Mouse (Mus musculus) spleen, adult 2 months (tissue): ENCODE data around the gene Gba2. TPM values are rescaled to one million over a fixed set of nuclear protein-coding genes. Genes with fewer than 3 reads are reported as not detected.

Experiments
- DNase-seq, 2 experiments: peaks; one replicate each; pipeline versions ENCODE4 v3.0.0 to v3.0.0-alpha.2; 2012 to 2021; ENCODE audit warnings: low spot score in 2 of 2, low read depth in 1 of 2
- H3K27ac ChIP-seq: fragments of 200-500 bp; 2 replicates; pipeline ENCODE4 v1.5.1; 2012; ENCODE audit warnings: low read length, inconsistent platforms; ENCODE audit not compliant: insufficient read depth
- H3K27me3 ChIP-seq: fragments of 200-500 bp; 2 replicates; pipeline ENCODE4 v1.6.1; 2012; ENCODE audit warnings: mild to moderate bottlenecking, moderate library complexity, low read length, inconsistent platforms; ENCODE audit not compliant: control insufficient read depth, insufficient read depth
- H3K36me3 ChIP-seq: fragments of 200-500 bp; 2 replicates; pipeline ENCODE4 v1.6.1; 2012; ENCODE audit warnings: mild to moderate bottlenecking, low read length, inconsistent platforms; ENCODE audit not compliant: control insufficient read depth, insufficient read depth
- H3K4me1 ChIP-seq: fragments of 200-500 bp; 2 replicates; pipeline ENCODE4 v1.6.1; 2011; ENCODE audit warnings: inconsistent platforms; ENCODE audit not compliant: control insufficient read depth, insufficient read depth, insufficient read length
- H3K4me3 ChIP-seq: fragments of 200-500 bp; 2 replicates; pipeline ENCODE4 v1.5.1; 2011; ENCODE audit warnings: mild to moderate bottlenecking, inconsistent platforms; ENCODE audit not compliant: insufficient read depth, insufficient read length; ENCODE audit errors: extremely low read depth
- CTCF ChIP-seq: fragments of 200-500 bp; IDR thresholded peaks from 2 replicates; pipeline ENCODE4 v1.5.1; 2011; ENCODE audit warnings: mild to moderate bottlenecking, inconsistent platforms; ENCODE audit not compliant: insufficient read depth, insufficient read length, insufficient replicate concordance; ENCODE audit errors: extremely low read depth
- POLR2A ChIP-seq: fragments of 200-500 bp; IDR thresholded peaks from 2 replicates; pipeline ENCODE4 v1.6.1; 2011; ENCODE audit warnings: low read depth, low read length, inconsistent platforms
- WGBS: fragments of 180-500 bp; shearing (Covaris S2); methylation state at CpG from one replicate; pipeline ENCODE4 v1.1.7; 2018; 5-methylcytosine and 5-hydroxymethylcytosine counted together
- polyA plus RNA-seq: library from polyadenylated mRNA; depleted of rRNA; stranded (reverse); fragments of >200 nt; gene quantifications from 2 replicates; pipeline ENCODE4 v1.2.3, GENCODE M21; 2012

The Gba2 gene
- polyA plus RNA-seq, 1 experiment: 28.8 TPM

DNA sequence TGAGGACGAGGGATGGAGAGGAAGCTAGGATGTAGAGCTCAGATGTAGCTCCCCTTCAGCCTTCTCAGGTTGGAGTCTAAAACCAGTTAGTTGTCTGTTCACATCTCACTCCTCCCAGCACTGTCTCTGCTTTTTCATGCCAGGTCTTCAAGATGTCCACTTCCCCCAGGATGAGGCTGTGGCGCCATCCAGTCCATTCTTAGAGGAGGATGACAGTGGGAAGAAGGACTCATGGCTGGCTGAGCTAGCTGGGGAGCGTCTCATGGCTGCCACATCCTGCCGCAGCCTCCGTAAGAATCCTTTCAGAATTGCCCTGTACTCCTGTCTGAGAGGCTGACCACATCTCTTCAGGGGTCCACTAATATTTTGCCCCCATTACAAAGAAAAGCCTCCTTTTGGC is 2.0 kb upstream of the Gba2 start:
- no peak for DNase-seq
- Histone ChIP-seq H3K36me3 (peaks cover 25% of the 10 kb centered on the region), H3K27ac (no peak overlapping the region), H3K27me3 (no peaks in the 10 kb centered on the region), H3K4me3 (no peak overlapping the region), H3K4me1 (peaks cover 10% of the 10 kb centered on the region; the same call in 1 of the 2 replicates)
- WGBS: 95% methylated on average over 5 of the region's 5 CpGs
- TF ChIP-seq POLR2A (no peak), CTCF (no peak)

DNA sequence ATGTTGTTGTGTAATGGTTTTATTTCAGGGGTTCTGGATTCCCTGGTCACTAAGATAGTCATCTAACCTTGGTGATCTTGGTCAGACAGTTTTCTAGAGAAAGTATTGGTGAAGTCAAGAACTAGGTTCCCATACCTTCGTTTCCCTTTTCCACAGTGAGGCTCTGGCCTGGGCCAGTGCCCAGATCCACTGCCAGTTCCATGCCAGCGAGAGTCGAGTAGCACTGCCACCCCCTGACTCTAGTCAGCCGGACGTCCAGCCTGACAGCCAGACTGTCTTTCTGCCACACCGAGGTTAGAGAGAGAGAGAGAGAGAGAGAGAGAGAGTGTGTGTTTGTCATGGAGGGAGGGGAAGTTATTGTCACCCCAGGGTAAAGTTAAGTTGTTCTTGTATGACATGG is 1.1 kb upstream of the Gba2 start:
- TF ChIP-seq CTCF (no peak), POLR2A (no peak)
- H3K4me3 ChIP-seq: peak overlapping the region; percentile 92; the same call in 1 of the 2 replicates
- H3K4me1 ChIP-seq: peaks cover 10% of the 10 kb centered on the region; the same call in 1 of the 2 replicates
- no peaks in the 10 kb centered on the region for H3K27me3 ChIP-seq
- peaks cover 25% of the 10 kb centered on the region for H3K36me3 ChIP-seq
- 69% methylated on average over 6 of the region's 6 CpGs for whole genome bisulfite sequencing
- no peak for DNase-seq
- H3K27ac ChIP-seq: no peak overlapping the region

DNA sequence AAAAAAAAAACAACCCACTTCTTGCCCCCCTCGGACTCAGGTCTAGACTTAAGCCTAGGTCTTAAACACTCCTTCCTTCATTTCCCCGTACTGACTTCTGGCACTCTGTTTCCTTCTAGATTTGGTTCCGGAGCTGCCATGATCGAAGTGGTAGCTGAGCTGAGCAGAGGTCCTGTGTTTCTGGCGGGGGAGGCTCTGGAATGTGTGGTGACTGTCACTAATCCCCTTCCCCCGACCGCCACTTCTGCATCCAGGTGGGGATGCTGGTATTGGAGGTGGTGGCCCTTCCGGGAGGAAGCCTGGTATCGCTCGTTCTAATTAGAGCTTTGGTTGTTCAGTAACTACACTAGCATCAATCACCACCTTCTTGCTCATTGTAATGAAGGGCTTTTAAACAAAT is 583 bp upstream of the Gba2 start:
- WGBS: 3% methylated on average over 10 of the region's 10 CpGs
- Histone ChIP-seq H3K27ac (0 out of 2 replicates have a peak overlapping the region, but pooled peaks have one; percentile 93), H3K4me3 (peak overlapping the region; percentile 92), H3K27me3 (no peaks in the 10 kb centered on the region), H3K36me3 (peaks cover 27% of the 10 kb centered on the region), H3K4me1 (peaks cover 10% of the 10 kb centered on the region; the same call in 1 of the 2 replicates)
- TF ChIP-seq POLR2A: no peak
- TF ChIP-seq CTCF: no peak
- DNase-seq: no peak

DNA sequence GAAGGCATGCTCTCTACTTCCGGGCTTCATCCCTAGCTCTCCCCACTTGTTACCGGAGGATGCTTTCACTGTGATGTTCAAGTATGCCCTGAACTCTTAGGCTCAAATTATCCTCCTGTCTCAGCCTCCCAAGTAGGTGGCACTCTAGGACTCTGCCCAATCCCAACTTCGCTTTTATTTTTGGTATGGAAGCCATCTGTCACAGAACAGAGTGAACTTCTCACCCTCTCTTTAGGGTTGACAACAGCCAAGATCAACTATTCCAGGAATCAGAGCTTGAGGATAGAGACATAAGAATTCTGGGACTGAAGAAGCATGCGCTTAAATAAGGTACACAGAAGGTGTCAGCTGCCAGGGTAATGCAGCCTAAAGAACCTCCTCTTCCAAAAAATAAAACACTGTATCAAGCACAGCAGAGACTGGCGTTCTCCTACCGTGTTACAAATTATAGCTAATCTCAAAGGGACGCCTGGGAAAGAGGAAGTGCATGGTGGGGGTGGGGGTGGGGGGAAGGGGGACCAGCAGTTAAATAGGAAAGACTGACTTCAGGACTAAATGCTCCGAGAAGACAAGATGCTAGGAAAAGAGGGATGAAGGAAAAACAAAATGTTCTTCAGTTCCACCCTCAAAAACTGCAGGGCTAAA is 1.3 kb downstream of the Gba2 start:
- peaks cover 14% of the 10 kb centered on the region for H3K36me3 ChIP-seq
- H3K4me1 ChIP-seq: peaks cover 10% of the 10 kb centered on the region; the same call in 1 of the 2 replicates
- H3K4me3 ChIP-seq: peak overlapping the region; percentile 92
- H3K27me3 ChIP-seq: no peaks in the 10 kb centered on the region
- WGBS: 6% methylated on average over 8 of the region's 8 CpGs
- no peak for DNase-seq
- H3K27ac ChIP-seq: no peak overlapping the region
- no peak for TF ChIP-seq CTCF
- TF ChIP-seq POLR2A: no peak

DNA sequence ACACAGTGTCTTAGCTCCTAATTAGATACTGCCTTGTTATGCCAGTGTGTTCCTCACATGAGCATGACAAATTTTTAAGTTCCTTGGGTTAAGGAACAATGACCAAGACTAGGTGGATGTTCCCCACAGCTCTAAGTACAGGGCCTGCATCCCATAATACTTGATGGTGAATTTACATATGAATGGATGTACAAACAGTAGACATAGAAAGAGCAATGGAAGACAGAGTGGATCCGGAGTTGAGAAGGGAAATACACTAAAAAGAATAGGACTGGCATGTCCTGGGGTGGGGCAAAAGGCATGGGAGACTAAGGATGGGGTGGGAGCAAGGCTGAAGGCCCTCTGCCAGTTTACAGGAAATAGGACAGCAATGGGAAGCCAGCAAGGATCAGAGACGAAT is 3.3 kb downstream of the Gba2 start:
- Histone ChIP-seq H3K27ac (no peak overlapping the region), H3K4me1 (peaks cover 10% of the 10 kb centered on the region; the same call in 1 of the 2 replicates), H3K4me3 (no peak overlapping the region), H3K27me3 (no peaks in the 10 kb centered on the region), H3K36me3 (peaks cover 10% of the 10 kb centered on the region)
- TF ChIP-seq CTCF (no peak), POLR2A (no peak)
- 79% methylated on average over 2 of the region's 2 CpGs for WGBS
- DNase-seq: no peak

DNA sequence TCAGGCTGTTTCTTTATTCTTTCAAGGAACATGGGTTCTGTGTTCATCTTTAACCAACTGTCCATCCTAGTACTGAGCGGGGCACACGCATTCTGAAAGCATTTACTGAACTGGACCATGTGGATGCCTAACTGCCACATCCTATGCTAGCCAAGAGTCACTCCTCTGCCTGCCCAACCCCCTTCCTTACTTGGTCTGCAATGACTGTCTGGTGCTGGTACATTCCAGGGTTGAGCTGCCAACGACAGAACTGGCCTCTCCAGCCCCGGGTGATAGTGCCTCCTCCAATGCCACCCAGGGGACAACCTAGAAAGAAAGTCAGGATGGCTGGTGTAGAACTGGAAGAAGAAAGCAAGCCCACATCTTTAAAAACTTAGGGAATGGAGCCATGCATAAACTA is 5.1 kb downstream of the Gba2 start:
- 87% methylated on average over 4 of the region's 4 CpGs for WGBS
- H3K4me1 ChIP-seq: peaks cover 8% of the 10 kb centered on the region; the same call in 1 of the 2 replicates
- H3K36me3 ChIP-seq: peaks cover 27% of the 10 kb centered on the region
- no peak for DNase-seq
- no peak overlapping the region for H3K27ac ChIP-seq
- H3K4me3 ChIP-seq: no peak overlapping the region
- TF ChIP-seq POLR2A: no peak
- no peak for TF ChIP-seq CTCF
- no peaks in the 10 kb centered on the region for H3K27me3 ChIP-seq

DNA sequence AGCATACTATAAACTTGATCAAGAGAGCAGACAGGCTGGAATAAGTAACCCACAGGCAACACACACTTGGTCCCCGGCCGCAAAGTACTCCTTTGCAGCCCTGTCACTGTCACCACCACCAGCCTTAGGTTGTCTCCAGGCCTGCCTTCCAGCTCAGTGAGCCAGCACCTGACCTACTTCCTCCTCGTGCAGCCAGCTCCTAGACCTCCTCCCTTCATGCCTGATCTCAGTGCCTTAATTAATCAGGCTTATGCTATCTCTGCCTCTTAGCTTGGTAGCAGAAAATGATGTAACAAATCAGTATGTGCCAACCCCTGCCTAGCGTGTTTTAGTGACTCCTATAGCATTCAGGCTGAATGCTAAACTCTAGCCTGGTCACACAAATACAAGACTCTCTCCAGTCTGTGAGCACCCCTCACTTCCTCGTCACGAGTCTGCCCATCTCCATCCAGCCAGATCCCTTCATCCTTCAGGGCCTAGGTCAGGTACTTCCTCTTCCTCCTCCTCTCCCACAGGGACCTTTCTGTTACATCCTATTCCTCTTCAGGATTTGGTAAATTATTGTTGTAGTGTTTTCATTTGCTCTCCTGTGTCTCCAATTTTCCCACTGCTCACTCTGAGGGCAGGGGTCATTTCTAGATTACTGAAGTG is 7.2 kb downstream of the Gba2 start:
- Histone ChIP-seq H3K4me3 (no peak overlapping the region), H3K4me1 (0 out of 2 replicates have a peak, but pooled peaks cover under 1% of the 10 kb centered on the region), H3K27me3 (no peaks in the 10 kb centered on the region), H3K27ac (no peak overlapping the region), H3K36me3 (peaks cover 45% of the 10 kb centered on the region)
- no peak for DNase-seq
- 65% methylated on average over 6 of the region's 6 CpGs for WGBS
- TF ChIP-seq POLR2A (no peak), CTCF (no peak)
